Mouse (Mus musculus) megakaryocyte, embryonic 14.5 days (primary cell): ENCODE results near the gene Sntb2. TPM values are rescaled to one million over a fixed set of nuclear protein-coding genes. Genes with fewer than 3 reads are reported as not detected.
"Not testable (repeated sequence)": the region's sequence is repeated elsewhere in the genome, so short reads cannot be mapped to it uniquely, and the experiment has no call there.

Source experiments
- H3K27me3 ChIP-seq: replicated peaks from 2 replicates; pipeline ENCODE3; 2012; ENCODE audit warnings: inconsistent platforms
- H3K36me3 ChIP-seq: replicated peaks from 2 replicates; pipeline ENCODE3; 2012; ENCODE audit warnings: low read length, inconsistent platforms, mixed read lengths
- H3K4me1 ChIP-seq: 2 replicates; pipeline ENCODE4 v1.6.1; 2012; ENCODE audit warnings: inconsistent platforms
- H3K4me3 ChIP-seq: replicated peaks from 2 replicates; pipeline ENCODE3; 2012; ENCODE audit warnings: moderate library complexity, mild to moderate bottlenecking, inconsistent platforms
- H3K9me3 ChIP-seq: 2 replicates; pipeline ENCODE4 v1.6.1; 2012; ENCODE audit warnings: inconsistent platforms
- FLI1 ChIP-seq: IDR thresholded peaks from 2 replicates; pipeline ENCODE4 v1.6.1; 2012; ENCODE audit warnings: low read length, inconsistent platforms, mixed read lengths
- GATA1 ChIP-seq: IDR thresholded peaks from 3 replicates; pipeline ENCODE4 v1.6.1; 2012; ENCODE audit warnings: mixed read lengths, low read length, inconsistent platforms, borderline replicate concordance
- polyA plus RNA-seq: library from polyadenylated mRNA; stranded (reverse); fragments of >175 nt; gene quantifications from 2 replicates; pipeline ENCODE4 v1.2.3, GENCODE M21; 2012; ENCODE audit warnings: low replicate concordance; ENCODE audit not compliant: insufficient read depth

Gene Sntb2
- polyA plus RNA-seq, 1 experiment: 0.63 TPM

- H3K27me3 ChIP-seq: no peaks in the 10 kb centered on the region
- peaks cover 86% of the 10 kb centered on the region for H3K36me3 ChIP-seq
- peaks cover 9% of the 10 kb centered on the region; the same call in 1 of the 2 replicates for H3K4me1 ChIP-seq
- TF ChIP-seq GATA1 (no peak), FLI1 (no peak)
- H3K9me3 ChIP-seq: no peaks in the 10 kb centered on the region
- H3K4me3 ChIP-seq: no peak overlapping the region
These were observed 28.9 kb upstream of the Sntb2 start for GRCm38 (mm10) chr8:106906635-106907034.

GRCm38 (mm10) chr8:106907450-106907849 lies 28.1 kb upstream of the Sntb2 start:
- TF ChIP-seq GATA1: no peak
- TF ChIP-seq FLI1: no peak
- H3K9me3 ChIP-seq: no peaks in the 10 kb centered on the region
- H3K27me3 ChIP-seq: no peaks in the 10 kb centered on the region
- H3K4me3 ChIP-seq: no peak overlapping the region
- peaks cover 1% of the 10 kb centered on the region; the same call in 1 of the 2 replicates for H3K4me1 ChIP-seq
- H3K36me3 ChIP-seq: peaks cover 85% of the 10 kb centered on the region

GRCm38 (mm10) chr8:106908291-106908690 lies 27.3 kb upstream of the Sntb2 start:
- Histone ChIP-seq H3K4me1 (no peaks in the 10 kb centered on the region), H3K27me3 (no peaks in the 10 kb centered on the region), H3K9me3 (no peaks in the 10 kb centered on the region), H3K36me3 (peaks cover 85% of the 10 kb centered on the region), H3K4me3 (no peak overlapping the region)
- TF ChIP-seq FLI1: no peak
- no peak for TF ChIP-seq GATA1

GRCm38 (mm10) chr8:106913631-106914030 lies 21.9 kb upstream of the Sntb2 start:
- TF ChIP-seq FLI1: no peak
- no peak for TF ChIP-seq GATA1

GRCm38 (mm10) chr8:106919721-106920394 lies 15.7 kb upstream of the Sntb2 start:
- Histone ChIP-seq H3K27me3 (no peaks in the 10 kb centered on the region), H3K36me3 (peaks cover 90% of the 10 kb centered on the region), H3K4me3 (no peak overlapping the region), H3K4me1 (no peaks in the 10 kb centered on the region), H3K9me3 (no peaks in the 10 kb centered on the region)
- TF ChIP-seq GATA1 (no peak), FLI1 (no peak)

More at GRCm38 (mm10) chr8:106913631-106914030, 21.9 kb upstream of the Sntb2 start:
- no peak overlapping the region for H3K4me3 ChIP-seq
- H3K27me3 ChIP-seq: no peaks in the 10 kb centered on the region
- H3K4me1 ChIP-seq: no peaks in the 10 kb centered on the region
- peaks cover 83% of the 10 kb centered on the region for H3K36me3 ChIP-seq
- no peaks in the 10 kb centered on the region for H3K9me3 ChIP-seq

- peaks cover 87% of the 10 kb centered on the region for H3K36me3 ChIP-seq
These were observed 15.2 kb upstream of the Sntb2 start for GRCm38 (mm10) chr8:106920395-106920741.

GRCm38 (mm10) chr8:106924057-106924456 lies 11.5 kb upstream of the Sntb2 start:
- Histone ChIP-seq H3K36me3 (peaks cover 50% of the 10 kb centered on the region), H3K27me3 (peaks cover 6% of the 10 kb centered on the region), H3K4me3 (no peak overlapping the region), H3K4me1 (no peaks in the 10 kb centered on the region), H3K9me3 (peaks cover 4% of the 10 kb centered on the region; the same call in 1 of the 2 replicates)
- TF ChIP-seq FLI1 (no peak), GATA1 (no peak)

More at GRCm38 (mm10) chr8:106920395-106920741, 15.2 kb upstream of the Sntb2 start:
- no peak overlapping the region for H3K4me3 ChIP-seq
- no peaks in the 10 kb centered on the region for H3K27me3 ChIP-seq
- TF ChIP-seq GATA1 (no peak), FLI1 (no peak)
- H3K9me3 ChIP-seq: no peaks in the 10 kb centered on the region
- H3K4me1 ChIP-seq: no peaks in the 10 kb centered on the region

GRCm38 (mm10) chr8:106924904-106925349 lies 10.6 kb upstream of the Sntb2 start:
- H3K4me3 ChIP-seq: no peak overlapping the region
- TF ChIP-seq FLI1 (no peak), GATA1 (no peak)
- no peaks in the 10 kb centered on the region for H3K4me1 ChIP-seq
- peaks cover 10% of the 10 kb centered on the region for H3K27me3 ChIP-seq
- peaks cover 4% of the 10 kb centered on the region; the same call in 1 of the 2 replicates for H3K9me3 ChIP-seq
- H3K36me3 ChIP-seq: peaks cover 41% of the 10 kb centered on the region

GRCm38 (mm10) chr8:106925446-106925845 lies 10.1 kb upstream of the Sntb2 start:
- H3K27me3 ChIP-seq: peaks cover 13% of the 10 kb centered on the region
- peaks cover 4% of the 10 kb centered on the region; the same call in 1 of the 2 replicates for H3K9me3 ChIP-seq
- H3K4me1 ChIP-seq: no peaks in the 10 kb centered on the region
- H3K4me3 ChIP-seq: no peak overlapping the region
- TF ChIP-seq FLI1 (no peak), GATA1 (no peak)
- peaks cover 36% of the 10 kb centered on the region for H3K36me3 ChIP-seq

GRCm38 (mm10) chr8:106927247-106927646 lies 8.3 kb upstream of the Sntb2 start:
- peaks cover 4% of the 10 kb centered on the region; the same call in 1 of the 2 replicates for H3K9me3 ChIP-seq
- H3K4me1 ChIP-seq: no peaks in the 10 kb centered on the region
- H3K27me3 ChIP-seq: peaks cover 27% of the 10 kb centered on the region
- no peak overlapping the region for H3K4me3 ChIP-seq
- TF ChIP-seq GATA1 (no peak), FLI1 (no peak)
- peaks cover 23% of the 10 kb centered on the region for H3K36me3 ChIP-seq

GRCm38 (mm10) chr8:106928182-106928581 lies 7.4 kb upstream of the Sntb2 start:
- Histone ChIP-seq H3K27me3 (peaks cover 34% of the 10 kb centered on the region), H3K36me3 (peaks cover 13% of the 10 kb centered on the region)
- H3K4me1 ChIP-seq, H3K9me3 ChIP-seq, H3K4me3 ChIP-seq: not testable (repeated sequence)
